Mouse (Mus musculus) megakaryocyte, embryonic 14.5 days (primary cell): ENCODE measurements at regions not wholly inside any gene's neighbourhood (a gene's known extent, or its start where the extent isn't known, plus 50 kb on each side); places are given as distances from the start of the nearest gene placed in this dataset.

Experiments used
- FLI1 ChIP-seq: IDR thresholded peaks from 2 replicates; pipeline ENCODE4 v1.6.1; 2012; ENCODE audit warnings: low read length, inconsistent platforms, mixed read lengths
- GATA1 ChIP-seq: IDR thresholded peaks from 3 replicates; pipeline ENCODE4 v1.6.1; 2012; ENCODE audit warnings: mixed read lengths, low read length, inconsistent platforms, borderline replicate concordance

GRCm38 (mm10) chr10:44901203-44901602, 165.8 kb upstream of the Prep start:
- TF ChIP-seq GATA1 (no peak), FLI1 (no peak)
